Mouse (Mus musculus) cortical plate, adult 2 months (tissue): ENCODE results near the gene Nek4.

Experiments used
- CTCF ChIP-seq: fragments of 200-500 bp; IDR thresholded peaks from 2 replicates; pipeline ENCODE4 v1.5.1; 2011; ENCODE audit warnings: mild to moderate bottlenecking, control low read depth, low read length; ENCODE audit not compliant: insufficient read depth; ENCODE audit errors: extremely low read depth
- POLR2A ChIP-seq: fragments of 200-500 bp; IDR thresholded peaks from 2 replicates; pipeline ENCODE4 v1.6.1; 2011; ENCODE audit warnings: mild to moderate bottlenecking, low read length, control low read depth; ENCODE audit not compliant: insufficient read depth; ENCODE audit errors: extremely low read depth

GRCm38 (mm10) chr14:30904307-30904706, 46.9 kb upstream of the Nek4 start:
- no peak for TF ChIP-seq POLR2A
- TF ChIP-seq CTCF: no peak
